Comparison of ENCODE assay signal across 9 mouse cellular contexts in the genomic region with DNA sequence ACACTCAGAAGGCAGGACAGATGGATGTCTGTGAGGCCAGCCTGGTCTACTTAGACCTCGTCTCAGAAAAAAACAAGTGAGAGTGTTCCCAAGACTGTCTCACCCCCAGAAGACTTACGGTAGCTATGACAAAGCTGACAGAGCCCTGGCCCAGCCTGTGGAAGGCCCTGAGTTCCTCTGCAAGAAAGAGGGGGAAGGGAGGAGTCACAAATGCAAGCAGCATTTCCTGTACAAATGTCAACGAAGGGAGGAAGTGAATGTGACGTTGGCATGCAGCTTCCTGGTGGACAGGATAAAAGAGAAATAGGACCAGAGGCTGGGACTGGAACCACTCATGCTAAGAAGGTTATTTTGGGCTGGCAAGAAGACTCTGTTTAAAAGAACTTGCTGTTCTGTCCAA. TPM values are rescaled to one million over a fixed set of nuclear protein-coding genes. Genes with fewer than 3 reads are reported as not detected.
DNase-seq lines count a peak whose midpoint lies in the region; ATAC-seq and TF ChIP-seq lines count a peak whose summit lies in the region.
"Had no signal": no experiment of that assay in that cellular context is flagged by ENCODE, and none has a peak within 500 bp of the region (broad histone marks: within the 10 kb centered on the region; RNA-seq: fewer than 3 reads in every experiment).

No protein-coding gene starts in this region.

- peak; percentile 70 for DNase-seq in kidney, postnatal 0 days (ENCODE audit: low spot score)
- peak; percentile 65 to 71 for DNase-seq in lung, postnatal 4 days
- DNase-seq in right cerebral cortex, postnatal 36 days (ENCODE audit: low spot score in 2 of 2) = no peak
- no peak for DNase-seq in urinary bladder, postnatal 25 days (ENCODE audit: low spot score)
- DNase-seq in embryo, embryonic 11 days = no peak
- DNase-seq in right cerebral cortex, adult 18-20 months = no peak

- no peak overlapping the region for H3K4me2 ChIP-seq in neural tube, embryonic 14.5 days (ENCODE audit: low read depth, low read length)
- H3K4me2 ChIP-seq in neural tube, embryonic 15.5 days = no peak overlapping the region
- H3K4me2 ChIP-seq in kidney, postnatal 0 days (ENCODE audit: low read length) = no peak overlapping the region
- H3K4me2 ChIP-seq: midbrain, embryonic 12.5 days had no signal

- TF ChIP-seq CTCF in kidney, postnatal 0 days (IDR thresholded peaks at IDR 0.05; ENCODE audit: low read depth) = no peak

- no peaks in the 10 kb centered on the region for H3K27me3 ChIP-seq in neural tube, embryonic 14.5 days (ENCODE audit: control insufficient read depth, insufficient read depth, low read length)
- no peaks in the 10 kb centered on the region for H3K27me3 ChIP-seq in neural tube, embryonic 15.5 days (replicated peaks)
- no peaks in the 10 kb centered on the region for H3K27me3 ChIP-seq in kidney, postnatal 0 days (ENCODE audit: insufficient read depth, low read length)
- H3K27me3 ChIP-seq: midbrain, embryonic 12.5 days had no signal

- H3K36me3 ChIP-seq in neural tube, embryonic 14.5 days (ENCODE audit: control insufficient read depth, insufficient read depth, low read length) = no peaks in the 10 kb centered on the region
- H3K36me3 ChIP-seq in neural tube, embryonic 15.5 days = no peaks in the 10 kb centered on the region
- no peaks in the 10 kb centered on the region for H3K36me3 ChIP-seq in kidney, postnatal 0 days (ENCODE audit: insufficient read depth, low read length)
- H3K36me3 ChIP-seq: midbrain, embryonic 12.5 days had no signal

- 70% methylated on average over 4 of the region's 4 CpGs for WGBS in neural tube, embryonic 14.5 days
- 80% methylated on average over 4 of the region's 4 CpGs for whole genome bisulfite sequencing in neural tube, embryonic 15.5 days
- 43% methylated on average over 4 of the region's 4 CpGs for WGBS in kidney, postnatal 0 days

- no peak overlapping the region for H3K9ac ChIP-seq in neural tube, embryonic 14.5 days (replicated peaks; ENCODE audit: low read depth, low read length)
- no peak overlapping the region for H3K9ac ChIP-seq in neural tube, embryonic 15.5 days (replicated peaks)
- no peak overlapping the region for H3K9ac ChIP-seq in kidney, postnatal 0 days (ENCODE audit: low read depth, low read length)
- H3K9ac ChIP-seq: midbrain, embryonic 12.5 days had no signal

- no peak for ATAC-seq in neural tube, embryonic 14.5 days (ENCODE audit: low read depth)
- ATAC-seq in neural tube, embryonic 15.5 days (ENCODE audit: low FRiP score) = no peak
- no peak for ATAC-seq in kidney, postnatal 0 days (replicated peaks; ENCODE audit: low FRiP score, low read depth)

- H3K4me1 ChIP-seq in neural tube, embryonic 14.5 days (ENCODE audit: control insufficient read depth, insufficient read depth, low read length) = peaks cover 5% of the 10 kb centered on the region; the same call in 1 of the 2 replicates
- H3K4me1 ChIP-seq in neural tube, embryonic 15.5 days = peaks cover 13% of the 10 kb centered on the region
- 0 out of 2 replicates have a peak, but pooled peaks cover 3% of the 10 kb centered on the region for H3K4me1 ChIP-seq in kidney, postnatal 0 days (replicated peaks; ENCODE audit: insufficient read depth, low read length)

- no peaks in the 10 kb centered on the region for H3K9me3 ChIP-seq in neural tube, embryonic 14.5 days (ENCODE audit: control insufficient read depth, low read length)
- H3K9me3 ChIP-seq in neural tube, embryonic 15.5 days (replicated peaks) = no peaks in the 10 kb centered on the region
- no peaks in the 10 kb centered on the region for H3K9me3 ChIP-seq in kidney, postnatal 0 days (replicated peaks; ENCODE audit: low read length)
- H3K9me3 ChIP-seq: midbrain, embryonic 12.5 days had no signal

- 0 out of 2 replicates have a peak overlapping the region, but pooled peaks have one; percentile 16 for H3K27ac ChIP-seq in neural tube, embryonic 14.5 days (ENCODE audit: low read depth, low read length)
- H3K27ac ChIP-seq in neural tube, embryonic 15.5 days (replicated peaks) = no peak overlapping the region
- peak overlapping the region; percentile 25; the same call in 1 of the 2 replicates for H3K27ac ChIP-seq in kidney, postnatal 0 days
- H3K27ac ChIP-seq: midbrain, embryonic 12.5 days had no signal

- H3K4me3 ChIP-seq in neural tube, embryonic 14.5 days (ENCODE audit: low read depth, low read length) = no peak overlapping the region
- no peak overlapping the region for H3K4me3 ChIP-seq in neural tube, embryonic 15.5 days (replicated peaks)
- H3K4me3 ChIP-seq in kidney, postnatal 0 days (replicated peaks; ENCODE audit: low read depth, low read length) = no peak overlapping the region
- H3K4me3 ChIP-seq: midbrain, embryonic 12.5 days had no signal

RNA-seq across cellular contexts. Expression of a gene that starts 31.6 kb away (rescaled TPM):
- polyA plus RNA-seq in neural tube, embryonic 14.5 days (2014; fragmentation: Nextera tagmentation; extraction: Ambion mirVana) = 14.9 and 15.2 TPM in 2 replicates
- polyA plus RNA-seq in neural tube, embryonic 15.5 days (2015; fragmentation: Nextera tagmentation; extraction: Ambion mirVana) = 10.2 and 13.7 TPM in 2 replicates
- 15.6 and 17.3 TPM in 2 replicates for polyA plus RNA-seq in kidney, postnatal 0 days (2015; fragmentation: Nextera tagmentation; extraction: Ambion mirVana)

RNA-seq across cellular contexts. Expression of a gene that starts 59.1 kb away (rescaled TPM):
- polyA plus RNA-seq in neural tube, embryonic 14.5 days (2014; fragmentation: Nextera tagmentation; extraction: Ambion mirVana) = 3.0 and 3.4 TPM in 2 replicates
- 2.4 and 8.7 TPM in 2 replicates for polyA plus RNA-seq in neural tube, embryonic 15.5 days (2015; fragmentation: Nextera tagmentation; extraction: Ambion mirVana)
- polyA plus RNA-seq in kidney, postnatal 0 days (2015; fragmentation: Nextera tagmentation; extraction: Ambion mirVana) = 19.0 and 21.5 TPM in 2 replicates

Comparison
In these comparisons a context has a peak if more than half of its experiments do, and no peak if none do; other contexts are left out.
1. DNase-seq: peak in kidney, postnatal 0 days (single experiment) and lung, postnatal 4 days (2 of 2); none in right cerebral cortex, postnatal 36 days (0 of 2), urinary bladder, postnatal 25 days (single experiment), embryo, embryonic 11 days (single experiment) and right cerebral cortex, adult 18-20 months (single experiment).